Mouse (Mus musculus): ENCODE measurements around the gene Pde12. TPM values are rescaled to one million over a fixed set of nuclear protein-coding genes. Genes with fewer than 3 reads are reported as not detected.

Gene Pde12
- polyA plus RNA-seq, 1 experiment from 2014 or later, result 9.3 TPM

- peaks cover 13% of the 10 kb centered on the region for H3K36me3 ChIP-seq (ENCODE audit: control insufficient read depth, insufficient read depth, low read length)
Observed at GRCm38 (mm10) chr14:26651901-26652300, 17.8 kb downstream of the Pde12 start.

GRCm38 (mm10) chr14:26647811-26648210 lies 21.9 kb downstream of the Pde12 start:
- 0 out of 2 replicates have a peak, but pooled peaks cover 4% of the 10 kb centered on the region for H3K36me3 ChIP-seq (ENCODE audit: control insufficient read depth, insufficient read depth, low read length)
- no peak for ATAC-seq (ENCODE audit: insufficient read depth, low FRiP score)

More at GRCm38 (mm10) chr14:26651901-26652300, 17.8 kb downstream of the Pde12 start:
- Histone ChIP-seq H3K9ac (ENCODE audit: low read length) (no peak overlapping the region), H3K9me3 (replicated peaks; ENCODE audit: control insufficient read depth, low read length) (no peaks in the 10 kb centered on the region), H3K27me3 (ENCODE audit: control insufficient read depth, insufficient read depth, low read length) (no peaks in the 10 kb centered on the region), H3K27ac (ENCODE audit: low read length) (no peak overlapping the region), H3K4me1 (ENCODE audit: control insufficient read depth, insufficient read depth, low read length) (no peaks in the 10 kb centered on the region), H3K4me3 (replicated peaks; ENCODE audit: low read length) (no peak overlapping the region), H3K4me2 (ENCODE audit: low read depth, low read length) (no peak overlapping the region)
- no peak for ATAC-seq (ENCODE audit: insufficient read depth, low FRiP score)

GRCm38 (mm10) chr14:26645989-26646650 lies 23.6 kb downstream of the Pde12 start:
- Histone ChIP-seq H3K9ac (ENCODE audit: low read length) (no peak overlapping the region), H3K36me3 (ENCODE audit: control insufficient read depth, insufficient read depth, low read length) (0 out of 2 replicates have a peak, but pooled peaks cover 2% of the 10 kb centered on the region), H3K9me3 (replicated peaks; ENCODE audit: control insufficient read depth, low read length) (no peaks in the 10 kb centered on the region), H3K4me3 (replicated peaks; ENCODE audit: low read length) (no peak overlapping the region), H3K4me2 (ENCODE audit: low read depth, low read length) (no peak overlapping the region), H3K27ac (ENCODE audit: low read length) (no peak overlapping the region), H3K27me3 (ENCODE audit: control insufficient read depth, insufficient read depth, low read length) (no peaks in the 10 kb centered on the region), H3K4me1 (ENCODE audit: control insufficient read depth, insufficient read depth, low read length) (peaks cover 6% of the 10 kb centered on the region; the same call in 1 of the 2 replicates)
- no peak for ATAC-seq (ENCODE audit: insufficient read depth, low FRiP score)
- whole genome bisulfite sequencing, result 68% methylated on average over 5 of the region's 5 CpGs

More at GRCm38 (mm10) chr14:26647811-26648210, 21.9 kb downstream of the Pde12 start:
- no peak overlapping the region for H3K9ac ChIP-seq (ENCODE audit: low read length)
- WGBS, result 88% methylated on average over 2 of the region's 2 CpGs
- H3K9me3 ChIP-seq (replicated peaks; ENCODE audit: control insufficient read depth, low read length), result no peaks in the 10 kb centered on the region
- H3K4me2 ChIP-seq (ENCODE audit: low read depth, low read length), result no peak overlapping the region
- H3K4me1 ChIP-seq (ENCODE audit: control insufficient read depth, insufficient read depth, low read length), result 0 out of 2 replicates have a peak, but pooled peaks cover 6% of the 10 kb centered on the region
- H3K4me3 ChIP-seq (replicated peaks; ENCODE audit: low read length), result no peak overlapping the region
- H3K27ac ChIP-seq (ENCODE audit: low read length), result no peak overlapping the region
- H3K27me3 ChIP-seq (ENCODE audit: control insufficient read depth, insufficient read depth, low read length), result no peaks in the 10 kb centered on the region

GRCm38 (mm10) chr14:26643006-26643624 lies 26.6 kb downstream of the Pde12 start:
- Histone ChIP-seq H3K27ac (ENCODE audit: low read length) (no peak overlapping the region), H3K9me3 (replicated peaks; ENCODE audit: control insufficient read depth, low read length) (no peaks in the 10 kb centered on the region), H3K9ac (ENCODE audit: low read length) (no peak overlapping the region), H3K36me3 (ENCODE audit: control insufficient read depth, insufficient read depth, low read length) (no peaks in the 10 kb centered on the region), H3K4me3 (replicated peaks; ENCODE audit: low read length) (no peak overlapping the region), H3K4me1 (ENCODE audit: control insufficient read depth, insufficient read depth, low read length) (peaks cover 17% of the 10 kb centered on the region), H3K4me2 (ENCODE audit: low read depth, low read length) (no peak overlapping the region), H3K27me3 (ENCODE audit: control insufficient read depth, insufficient read depth, low read length) (no peaks in the 10 kb centered on the region)
- ATAC-seq (ENCODE audit: insufficient read depth, low FRiP score), result no peak
- 59% methylated on average over 3 of the region's 3 CpGs for WGBS

- 29% methylated on average over 2 of the region's 2 CpGs for WGBS
- Histone ChIP-seq H3K27ac (ENCODE audit: low read length) (no peak overlapping the region), H3K9ac (ENCODE audit: low read length) (peak overlapping the region; percentile 60)
Observed at GRCm38 (mm10) chr14:26639961-26640360, 29.7 kb downstream of the Pde12 start.

GRCm38 (mm10) chr14:26639251-26639650 lies 30.4 kb downstream of the Pde12 start:
- Histone ChIP-seq H3K9ac (ENCODE audit: low read length) (peak overlapping the region; percentile 99), H3K4me1 (ENCODE audit: control insufficient read depth, insufficient read depth, low read length) (peaks cover 15% of the 10 kb centered on the region), H3K27me3 (ENCODE audit: control insufficient read depth, insufficient read depth, low read length) (no peaks in the 10 kb centered on the region), H3K9me3 (replicated peaks; ENCODE audit: control insufficient read depth, low read length) (no peaks in the 10 kb centered on the region), H3K4me3 (replicated peaks; ENCODE audit: low read length) (peak overlapping the region; percentile 96), H3K27ac (ENCODE audit: low read length) (peak overlapping the region; percentile 99), H3K36me3 (ENCODE audit: control insufficient read depth, insufficient read depth, low read length) (no peaks in the 10 kb centered on the region), H3K4me2 (ENCODE audit: low read depth, low read length) (peak overlapping the region; percentile 60)
- 3% methylated on average over 11 of the region's 11 CpGs for WGBS
- no peak for ATAC-seq (ENCODE audit: insufficient read depth, low FRiP score)

More at GRCm38 (mm10) chr14:26639961-26640360, 29.7 kb downstream of the Pde12 start:
- peak overlapping the region; percentile 96 for H3K4me3 ChIP-seq (replicated peaks; ENCODE audit: low read length)
- H3K9me3 ChIP-seq (replicated peaks; ENCODE audit: control insufficient read depth, low read length), result no peaks in the 10 kb centered on the region
- ATAC-seq (ENCODE audit: insufficient read depth, low FRiP score), result no peak
- H3K4me2 ChIP-seq (ENCODE audit: low read depth, low read length), result peak overlapping the region; percentile 60
- H3K4me1 ChIP-seq (ENCODE audit: control insufficient read depth, insufficient read depth, low read length), result peaks cover 15% of the 10 kb centered on the region
- no peaks in the 10 kb centered on the region for H3K27me3 ChIP-seq (ENCODE audit: control insufficient read depth, insufficient read depth, low read length)
- no peaks in the 10 kb centered on the region for H3K36me3 ChIP-seq (ENCODE audit: control insufficient read depth, insufficient read depth, low read length)

- Histone ChIP-seq H3K36me3 (ENCODE audit: control insufficient read depth, insufficient read depth, low read length) (no peaks in the 10 kb centered on the region), H3K27me3 (ENCODE audit: control insufficient read depth, insufficient read depth, low read length) (no peaks in the 10 kb centered on the region), H3K9ac (ENCODE audit: low read length) (peak overlapping the region; percentile 99), H3K4me2 (ENCODE audit: low read depth, low read length) (peak overlapping the region; percentile 60), H3K9me3 (replicated peaks; ENCODE audit: control insufficient read depth, low read length) (no peaks in the 10 kb centered on the region), H3K4me1 (ENCODE audit: control insufficient read depth, insufficient read depth, low read length) (peaks cover 15% of the 10 kb centered on the region), H3K4me3 (replicated peaks; ENCODE audit: low read length) (peak overlapping the region; percentile 96), H3K27ac (ENCODE audit: low read length) (peak overlapping the region; percentile 99)
- peak; percentile 41; the same call in 1 of the 2 replicates for ATAC-seq (ENCODE audit: insufficient read depth, low FRiP score)
- WGBS, result under 1% methylated on average over 16 of the region's 16 CpGs
Observed at GRCm38 (mm10) chr14:26638708-26639084, 31.0 kb downstream of the Pde12 start.

GRCm38 (mm10) chr14:26637851-26638707 lies 31.6 kb downstream of the Pde12 start, which contains the start of gene Arf4:
Gene Arf4, plus strand, starts transcription at chr14:26638074.
- Histone ChIP-seq H3K27ac (ENCODE audit: low read length) (peak within 1 kb of the TSS; percentile 99), H3K4me1 (ENCODE audit: control insufficient read depth, insufficient read depth, low read length) (peaks cover 15% of the 10 kb centered on the region), H3K9me3 (replicated peaks; ENCODE audit: control insufficient read depth, low read length) (no peaks in the 10 kb centered on the region), H3K27me3 (ENCODE audit: control insufficient read depth, insufficient read depth, low read length) (no peaks in the 10 kb centered on the region), H3K4me3 (replicated peaks; ENCODE audit: low read length) (peak within 1 kb of the TSS; percentile 96), H3K9ac (ENCODE audit: low read length) (peak within 1 kb of the TSS; percentile 99), H3K4me2 (ENCODE audit: low read depth, low read length) (peak within 1 kb of the TSS; percentile 69), H3K36me3 (ENCODE audit: control insufficient read depth, insufficient read depth, low read length) (no peaks in the 10 kb centered on the region)
- peak; percentile 99 for ATAC-seq (ENCODE audit: insufficient read depth, low FRiP score)
- under 1% methylated on average over 83 of the region's 83 CpGs for WGBS

Measured in stomach, embryonic 16.5 days (tissue).